Mouse (Mus musculus) MEL (cell line): ENCODE results near the gene Ofd1. TPM values are rescaled to one million over a fixed set of nuclear protein-coding genes. Genes with fewer than 3 reads are reported as not detected.

Source experiments
- DNase-seq: peaks from one replicate; pipeline ENCODE4 v3.0.0; 2011; ENCODE audit warnings: low read depth, low spot score
- H3K27ac ChIP-seq: 2 replicates; pipeline ENCODE4 v1.5.1; 2012; ENCODE audit warnings: low read depth, mild to moderate bottlenecking, control low read depth, low read length, moderate library complexity; ENCODE audit not compliant: control insufficient read depth
- H3K27me3 ChIP-seq, 2 experiments: fragments of 150-350 bp in 1 of 2; sonication (generic) in 1 of 2; 2 replicates each; pipeline ENCODE4 v1.6.1; 2012; ENCODE audit warnings: low read length in 2 of 2, mild to moderate bottlenecking in 2 of 2, improper control_type of control experiment in 1 of 2, moderate library complexity in 1 of 2; ENCODE audit not compliant: insufficient read depth in 2 of 2, control insufficient read depth in 1 of 2
- H3K36me3 ChIP-seq, 2 experiments: 2 replicates each; pipeline ENCODE4 v1.6.1; 2012 to 2014; ENCODE audit warnings: low read length in 2 of 2, improper control_type of control experiment in 1 of 2, inconsistent platforms in 1 of 2, mild to moderate bottlenecking in 1 of 2; ENCODE audit not compliant: insufficient read depth in 2 of 2, control insufficient read depth in 1 of 2
- H3K4me1 ChIP-seq, 2 experiments: fragments of 150-350 bp in 1 of 2; sonication (generic) in 1 of 2; 2 replicates each; pipeline ENCODE4 v1.6.1; 2012; ENCODE audit warnings: low read length in 2 of 2, improper control_type of control experiment in 1 of 2, mild to moderate bottlenecking in 1 of 2; ENCODE audit not compliant: insufficient read depth in 2 of 2, control insufficient read depth in 1 of 2
- H3K4me3 ChIP-seq, 2 experiments: fragments of 150-350 bp in 1 of 2; sonication (generic) in 1 of 2; 2 replicates each; pipeline ENCODE4 v1.5.1; 2012; ENCODE audit warnings: low read depth in 2 of 2, low read length in 2 of 2, mild to moderate bottlenecking in 2 of 2, moderate library complexity in 2 of 2, control low read depth in 1 of 2, improper control_type of control experiment in 1 of 2; ENCODE audit not compliant: control insufficient read depth in 1 of 2, insufficient read depth in 1 of 2
- H3K79me2 ChIP-seq: 2 replicates; pipeline ENCODE4 v1.6.1; 2012; ENCODE audit warnings: mild to moderate bottlenecking, low read length, moderate library complexity; ENCODE audit not compliant: control insufficient read depth, poor library complexity, insufficient read depth
- H3K9ac ChIP-seq: 2 replicates; pipeline ENCODE4 v1.6.1; 2012; ENCODE audit warnings: low read depth, mild to moderate bottlenecking, control low read depth, low read length, moderate library complexity; ENCODE audit not compliant: control insufficient read depth, poor library complexity, severe bottlenecking
- H3K9me3 ChIP-seq: fragments of 150-350 bp; sonication (generic); replicated peaks from 2 replicates; pipeline ENCODE4 v1.6.1; 2012; ENCODE audit warnings: mild to moderate bottlenecking, low read length, improper control_type of control experiment, moderate library complexity; ENCODE audit not compliant: insufficient read depth
- CHD1 ChIP-seq: IDR thresholded peaks from 2 replicates; pipeline ENCODE4 v1.6.1; 2012; ENCODE audit warnings: low read depth, mild to moderate bottlenecking, inconsistent platforms, low read length, improper control_type of control experiment
- CTCF ChIP-seq, 3 experiments: IDR thresholded peaks in 2 of 3; conservative IDR thresholded peaks in 1 of 3; 2 replicates each; pipeline ENCODE4 v1.5.1; 2011 to 2012; ENCODE audit warnings: low read length in 3 of 3, low read depth in 2 of 3, mild to moderate bottlenecking in 2 of 3, improper control_type of control experiment in 1 of 3, inconsistent platforms in 1 of 3, mixed read lengths in 1 of 3, moderate library complexity in 1 of 3; ENCODE audit not compliant: control insufficient read depth in 1 of 3, insufficient read depth in 1 of 3, poor library complexity in 1 of 3, severe bottlenecking in 1 of 3
- EP300 ChIP-seq, 2 experiments: IDR thresholded peaks; 2 replicates each; pipeline ENCODE4 v1.6.1; 2011; ENCODE audit warnings: improper control_type of control experiment in 2 of 2, low read length in 2 of 2, low read depth in 1 of 2, mild to moderate bottlenecking in 1 of 2
- GATA1 ChIP-seq: IDR thresholded peaks from 2 replicates; pipeline ENCODE4 v1.6.1; 2011; ENCODE audit warnings: low read depth, low read length, improper control_type of control experiment
- HCFC1 ChIP-seq: IDR thresholded peaks from 2 replicates; pipeline ENCODE4 v1.6.1; 2012; ENCODE audit warnings: low read depth, mild to moderate bottlenecking, inconsistent platforms, low read length, improper control_type of control experiment, moderate library complexity
- JUND ChIP-seq: IDR thresholded peaks from 2 replicates; pipeline ENCODE4 v1.6.1; 2011; ENCODE audit warnings: low read depth, mild to moderate bottlenecking, improper control_type of control experiment, low read length
- KAT2A ChIP-seq: conservative IDR thresholded peaks from 2 replicates; pipeline ENCODE4 v1.6.1; 2012; ENCODE audit warnings: low read depth, low read length, improper control_type of control experiment, inconsistent platforms
- MAX ChIP-seq: IDR thresholded peaks from 2 replicates; pipeline ENCODE4 v1.6.1; 2011; ENCODE audit warnings: low read length, improper control_type of control experiment
- MAZ ChIP-seq: IDR thresholded peaks from 2 replicates; pipeline ENCODE4 v1.6.1; 2012; ENCODE audit warnings: low read depth, mild to moderate bottlenecking, inconsistent platforms, low read length, improper control_type of control experiment
- MEF2A ChIP-seq: IDR thresholded peaks from 2 replicates; pipeline ENCODE4 v1.6.1; 2014; ENCODE audit warnings: low read depth, mild to moderate bottlenecking, inconsistent platforms, low read length, improper control_type of control experiment; ENCODE audit not compliant: poor library complexity, insufficient replicate concordance, severe bottlenecking; ENCODE audit errors: extremely low read depth
- MXI1 ChIP-seq: IDR thresholded peaks from 2 replicates; pipeline ENCODE4 v1.6.1; 2011; ENCODE audit warnings: mild to moderate bottlenecking, low read depth, low read length, improper control_type of control experiment
- MYB ChIP-seq: IDR thresholded peaks from 2 replicates; pipeline ENCODE4 v1.6.1; 2011; ENCODE audit warnings: mild to moderate bottlenecking, low read depth, low read length, improper control_type of control experiment
- MYC ChIP-seq: IDR thresholded peaks from 2 replicates; pipeline ENCODE4 v1.6.1; 2011; ENCODE audit warnings: low read depth, mild to moderate bottlenecking, low read length, improper control_type of control experiment, moderate library complexity
- NELFE ChIP-seq: IDR thresholded peaks from 2 replicates; pipeline ENCODE4 v1.6.1; 2011; ENCODE audit warnings: low read depth, low read length, improper control_type of control experiment
- POLR2A ChIP-seq, 2 experiments: IDR thresholded peaks; 2 replicates each; pipeline ENCODE4 v1.6.1; 2011 to 2012; ENCODE audit warnings: low read length in 2 of 2, mild to moderate bottlenecking in 2 of 2, control low read depth in 1 of 2, improper control_type of control experiment in 1 of 2, low read depth in 1 of 2, moderate library complexity in 1 of 2; ENCODE audit not compliant: control insufficient read depth in 1 of 2, insufficient read depth in 1 of 2, poor library complexity in 1 of 2
- RCOR1 ChIP-seq: IDR thresholded peaks from 2 replicates; pipeline ENCODE4 v1.6.1; 2012; ENCODE audit warnings: low read depth, mild to moderate bottlenecking, inconsistent platforms, low read length, improper control_type of control experiment
- SIN3A ChIP-seq: IDR thresholded peaks from 2 replicates; pipeline ENCODE4 v1.6.1; 2012; ENCODE audit warnings: low read length, improper control_type of control experiment, inconsistent platforms
- SMC3 ChIP-seq: IDR thresholded peaks from 2 replicates; pipeline ENCODE4 v1.6.1; 2011; ENCODE audit warnings: low read depth, low read length, improper control_type of control experiment
- TAL1 ChIP-seq: IDR thresholded peaks from 2 replicates; pipeline ENCODE4 v1.6.1; 2012; ENCODE audit warnings: mild to moderate bottlenecking, inconsistent platforms, low read length, moderate library complexity, mixed read lengths
- TBP ChIP-seq: IDR thresholded peaks from 2 replicates; pipeline ENCODE4 v1.8.0; 2011; ENCODE audit warnings: low read depth, low read length, improper control_type of control experiment
- TCF12 ChIP-seq: IDR thresholded peaks from 2 replicates; pipeline ENCODE4 v1.6.1; 2014; ENCODE audit warnings: low read depth, mild to moderate bottlenecking, inconsistent platforms, low read length, improper control_type of control experiment, moderate library complexity
- USF1 ChIP-seq: IDR thresholded peaks from 2 replicates; pipeline ENCODE4 v1.6.1; 2014; ENCODE audit warnings: low read depth, mild to moderate bottlenecking, inconsistent platforms, low read length, improper control_type of control experiment, moderate library complexity
- ZC3H11A ChIP-seq: IDR thresholded peaks from 2 replicates; pipeline ENCODE4 v1.6.1; 2012; ENCODE audit warnings: low read depth, mild to moderate bottlenecking, inconsistent platforms, low read length, improper control_type of control experiment
- ZMIZ1 ChIP-seq: IDR thresholded peaks from 2 replicates; pipeline ENCODE4 v1.6.1; 2012; ENCODE audit warnings: low read depth, mild to moderate bottlenecking, inconsistent platforms, low read length, improper control_type of control experiment, moderate library complexity
- ZNF384 ChIP-seq: IDR thresholded peaks from 2 replicates; pipeline ENCODE4 v1.6.1; 2012; ENCODE audit warnings: low read depth, mild to moderate bottlenecking, inconsistent platforms, low read length, improper control_type of control experiment
- polyA plus RNA-seq, 2 experiments: library from polyadenylated mRNA; stranded (reverse) in 1 of 2; unstranded in 1 of 2; fragments of >175 nt in 1 of 2; fragments of >200 nt in 1 of 2; gene quantifications; 2 replicates each; pipeline versions ENCODE4 v1.2.1 to v1.2.4; 2012; ENCODE audit warnings: low replicate concordance in 2 of 2, low read depth in 1 of 2; ENCODE audit not compliant: insufficient read length in 2 of 2, insufficient read depth in 1 of 2, missing spikeins in 1 of 2
- total RNA-seq: library from RNA; depleted of rRNA; stranded (reverse); fragments of 300-350 nt; gene quantifications from 2 replicates; pipeline ENCODE4 v1.2.3, GENCODE M21; 2012

Ofd1 gene
- total and polyA plus RNA-seq, 3 experiments = 39.1 to 65.0 (median 43.8) TPM

GRCm38 (mm10) chrX:166444552-166444951 is 4.0 kb upstream of the Ofd1 start:
- peaks cover 11% of the 10 kb centered on the region for H3K79me2 ChIP-seq
- H3K9ac ChIP-seq = no peak overlapping the region

GRCm38 (mm10) chrX:166440036-166440615 is 378 bp downstream of the Ofd1 start, which contains the start of gene Trappc2:
Gene Trappc2 (plus strand): TSS chrX:166440574.
- peaks cover 11% of the 10 kb centered on the region for H3K79me2 ChIP-seq
- peak within 1 kb of the TSS; percentile 74 to 78 for H3K4me3 ChIP-seq
- no peaks in the 10 kb centered on the region for H3K27me3 ChIP-seq
- H3K9ac ChIP-seq = peak within 1 kb of the TSS; percentile 92
- no peaks in the 10 kb centered on the region for H3K9me3 ChIP-seq
- H3K36me3 ChIP-seq = peaks cover 5 to 30% of the 10 kb centered on the region in 2 experiments
- peak within 1 kb of the TSS; percentile 57 for H3K27ac ChIP-seq
- H3K4me1 ChIP-seq = peaks cover 10% of the 10 kb centered on the region in 2 experiments
- DNase-seq = peak; percentile 73
- peak; percentile 59; the same call in 1 of the 2 replicates for TF ChIP-seq SIN3A
- TF ChIP-seq GATA1 = 0 out of 2 replicates have a peak, but pooled peaks have one; percentile 26
- peak; percentile 66; the same call in 1 of the 2 replicates for TF ChIP-seq MYC
- no peak for TF ChIP-seq KAT2A
- TF ChIP-seq MAX = peak; percentile 30; the same call in 1 of the 2 replicates

More at GRCm38 (mm10) chrX:166444552-166444951, 4.0 kb upstream of the Ofd1 start:
- Histone ChIP-seq H3K36me3 (peaks cover 2 to 19% of the 10 kb centered on the region in 2 experiments; a peak in 3 of 4 replicates), H3K4me1 (peaks cover 5 to 9% of the 10 kb centered on the region in 2 experiments), H3K27me3 (no peaks in the 10 kb centered on the region), H3K4me3 (no peak overlapping the region), H3K9me3 (no peaks in the 10 kb centered on the region), H3K27ac (no peak overlapping the region)
- peak; percentile 48 for DNase-seq
- TF ChIP-seq CTCF (IDR thresholded peaks at IDR 0.05 in 2 of 3, conservative IDR thresholded peaks at IDR 0.05 in 1 of 3; ENCODE audit: control insufficient read depth in 1 of 3, insufficient read depth in 1 of 3, low read depth in 2 of 3, low read length in 3 of 3, poor library complexity in 1 of 3, severe bottlenecking in 1 of 3) = no peak
- TF ChIP-seq MXI1 = no peak
- peak; percentile 9; the same call in 1 of the 2 replicates for TF ChIP-seq RCOR1
- 0 out of 2 replicates have a peak, but pooled peaks have one; percentile 14 for TF ChIP-seq GATA1
- peak in 1 of 2 experiments; percentile 47; a peak in 2 of 4 replicates for TF ChIP-seq EP300 (IDR thresholded peaks at IDR 0.05; ENCODE audit: low read depth in 1 of 2, low read length in 2 of 2)
- peak; percentile 37; the same call in 1 of the 2 replicates for TF ChIP-seq TAL1
- peak; percentile 42; the same call in 1 of the 2 replicates for TF ChIP-seq TCF12

DNA sequence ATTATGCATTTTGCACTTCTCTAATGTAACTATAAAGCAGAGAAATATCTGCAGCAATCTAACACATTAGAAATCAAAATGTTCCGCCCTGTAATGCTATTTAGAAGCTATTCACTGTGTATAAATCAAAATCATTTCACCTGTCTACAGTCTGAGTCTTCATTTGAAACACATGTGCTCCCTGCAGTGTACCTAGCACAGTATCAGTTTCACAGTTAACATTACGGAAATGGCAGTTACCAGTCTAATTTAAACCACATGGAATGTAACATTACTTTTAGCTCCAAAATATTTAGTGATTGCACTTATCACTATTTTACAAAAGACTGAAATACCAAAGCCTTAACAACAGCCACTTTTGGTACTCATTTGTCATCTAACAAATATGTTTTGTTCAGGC is 5.7 kb downstream of the Ofd1 start:
- Histone ChIP-seq H3K36me3 (peaks cover 17 to 27% of the 10 kb centered on the region in 2 experiments), H3K4me3 (no peak overlapping the region), H3K9me3 (no peaks in the 10 kb centered on the region), H3K27ac (no peak overlapping the region), H3K79me2 (peaks cover under 1% of the 10 kb centered on the region; the same call in 1 of the 2 replicates), H3K9ac (no peak overlapping the region), H3K27me3 (no peaks in the 10 kb centered on the region), H3K4me1 (peaks cover 5 to 8% of the 10 kb centered on the region in 2 experiments)
- no peak for DNase-seq
- TF ChIP-seq CHD1 = no peak
- TF ChIP-seq MEF2A = no peak
- no peak for TF ChIP-seq MAZ
- no peak for TF ChIP-seq ZC3H11A
- TF ChIP-seq POLR2A (IDR thresholded peaks at IDR 0.05; ENCODE audit: control insufficient read depth in 1 of 2, insufficient read depth in 1 of 2, low read depth in 1 of 2, low read length in 2 of 2, poor library complexity in 1 of 2) = no peak
- no peak for TF ChIP-seq SIN3A
- TF ChIP-seq JUND = no peak
- TF ChIP-seq TBP = no peak
- TF ChIP-seq ZNF384 = no peak
- TF ChIP-seq KAT2A = no peak
- TF ChIP-seq ZMIZ1 = no peak
- no peak for TF ChIP-seq SMC3
- TF ChIP-seq MYB = no peak
- TF ChIP-seq HCFC1 = no peak
- TF ChIP-seq USF1 = no peak
- no peak for TF ChIP-seq NELFE
